Mouse (Mus musculus) CH12.LX (cell line): ENCODE data around the gene Prkn. TPM values are rescaled to one million over a fixed set of nuclear protein-coding genes. Genes with fewer than 3 reads are reported as not detected.

Experiments used
- DNase-seq: peaks from one replicate; pipeline ENCODE4 v3.0.0-alpha.2; 2013; ENCODE audit errors: extremely low read depth
- H3K27ac ChIP-seq: 2 replicates; pipeline ENCODE4 v1.5.1; 2012; ENCODE audit warnings: low read depth, mild to moderate bottlenecking, control low read depth, moderate library complexity; ENCODE audit not compliant: insufficient read depth
- H3K27me3 ChIP-seq: replicated peaks from 2 replicates; pipeline ENCODE3; 2012; ENCODE audit warnings: inconsistent platforms
- H3K36me3 ChIP-seq, 2 experiments: replicated peaks in 1 of 2; 2 replicates each; pipeline versions ENCODE3 to v1.6.1; 2012; ENCODE audit warnings: inconsistent platforms in 1 of 2, low read length in 1 of 2, mild to moderate bottlenecking in 1 of 2, mixed read lengths in 1 of 2, moderate library complexity in 1 of 2; ENCODE audit not compliant: control insufficient read depth in 1 of 2, insufficient read depth in 1 of 2
- H3K4me1 ChIP-seq, 2 experiments: 2 replicates each; pipeline ENCODE4 v1.6.1; 2012; ENCODE audit warnings: inconsistent platforms in 1 of 2, moderate library complexity in 1 of 2; ENCODE audit not compliant: insufficient read depth in 2 of 2, control insufficient read depth in 1 of 2
- H3K4me2 ChIP-seq: 2 replicates; pipeline ENCODE4 v1.6.1; 2012; ENCODE audit warnings: low read depth, mild to moderate bottlenecking, control low read depth; ENCODE audit not compliant: poor library complexity, insufficient read depth, severe bottlenecking
- H3K4me3 ChIP-seq, 3 experiments: fragments of 150-350 bp in 1 of 3; sonication (generic) in 1 of 3; replicated peaks in 1 of 3; 2 replicates each; pipeline versions ENCODE3 to v1.5.1; 2011 to 2012; ENCODE audit warnings: low read depth in 2 of 3, low read length in 2 of 3, mild to moderate bottlenecking in 2 of 3, moderate library complexity in 2 of 3, control low read depth in 1 of 3, improper control_type of control experiment in 1 of 3, inconsistent platforms in 1 of 3, mixed read lengths in 1 of 3; ENCODE audit not compliant: poor library complexity in 1 of 3
- H3K79me2 ChIP-seq: replicated peaks from 2 replicates; pipeline ENCODE4 v1.6.1; 2012; ENCODE audit warnings: mild to moderate bottlenecking, moderate library complexity; ENCODE audit not compliant: control insufficient read depth, poor library complexity, insufficient read depth, severe bottlenecking; ENCODE audit errors: extremely low read depth
- H3K9ac ChIP-seq: 2 replicates; pipeline ENCODE4 v1.6.1; 2012; ENCODE audit warnings: low read depth, mild to moderate bottlenecking, control low read depth, moderate library complexity; ENCODE audit not compliant: insufficient read depth
- H3K9me3 ChIP-seq: replicated peaks from 2 replicates; pipeline ENCODE3; 2012; ENCODE audit warnings: low read length, inconsistent platforms, mixed read lengths
- CHD2 ChIP-seq: IDR thresholded peaks from 2 replicates; pipeline ENCODE4 v1.6.1; 2011; ENCODE audit warnings: low read length, improper control_type of control experiment
- CTCF ChIP-seq, 2 experiments: IDR thresholded peaks in 1 of 2; conservative IDR thresholded peaks in 1 of 2; 2 replicates each; pipeline ENCODE4 v1.5.1; 2011 to 2012; ENCODE audit warnings: low read depth in 2 of 2, low read length in 2 of 2, improper control_type of control experiment in 1 of 2, inconsistent platforms in 1 of 2, mild to moderate bottlenecking in 1 of 2, moderate library complexity in 1 of 2
- ELF1 ChIP-seq: IDR thresholded peaks from 2 replicates; pipeline ENCODE4 v1.6.1; 2014; ENCODE audit warnings: low read depth, mild to moderate bottlenecking, inconsistent platforms, low read length, improper control_type of control experiment
- EP300 ChIP-seq: IDR thresholded peaks from 2 replicates; pipeline ENCODE4 v1.6.1; 2011; ENCODE audit warnings: low read length, improper control_type of control experiment
- IRF4 ChIP-seq: IDR thresholded peaks from 2 replicates; pipeline ENCODE4 v1.6.1; 2014; ENCODE audit warnings: low read depth, mild to moderate bottlenecking, inconsistent platforms, low read length, improper control_type of control experiment
- JUND ChIP-seq: conservative IDR thresholded peaks from 2 replicates; pipeline ENCODE4 v1.6.1; 2011; ENCODE audit warnings: low read depth, low read length, improper control_type of control experiment
- KAT2A ChIP-seq: IDR thresholded peaks from 2 replicates; pipeline ENCODE4 v1.6.1; 2012; ENCODE audit warnings: low read length, improper control_type of control experiment, inconsistent platforms; ENCODE audit not compliant: insufficient replicate concordance
- MAFK ChIP-seq: IDR thresholded peaks from 2 replicates; pipeline ENCODE4 v1.6.1; 2011; ENCODE audit warnings: low read length, improper control_type of control experiment; ENCODE audit not compliant: insufficient replicate concordance
- MYC ChIP-seq: IDR thresholded peaks from 2 replicates; pipeline ENCODE4 v1.6.1; 2011; ENCODE audit warnings: low read depth, mild to moderate bottlenecking, improper control_type of control experiment, low read length
- NELFE ChIP-seq: IDR thresholded peaks from 2 replicates; pipeline ENCODE4 v1.6.1; 2011; ENCODE audit warnings: low read depth, low read length, improper control_type of control experiment
- POLR2AphosphoS2 ChIP-seq: IDR thresholded peaks from 2 replicates; pipeline ENCODE4 v1.6.1; 2011; ENCODE audit warnings: low read depth, low read length, improper control_type of control experiment
- RCOR1 ChIP-seq: conservative IDR thresholded peaks from 2 replicates; pipeline ENCODE4 v1.6.1; 2012; ENCODE audit warnings: low read depth, mild to moderate bottlenecking, inconsistent platforms, low read length, improper control_type of control experiment
- SIN3A ChIP-seq: IDR thresholded peaks from 2 replicates; pipeline ENCODE4 v1.6.1; 2012; ENCODE audit warnings: low read length, improper control_type of control experiment, inconsistent platforms
- SMC3 ChIP-seq: IDR thresholded peaks from 2 replicates; pipeline ENCODE4 v1.6.1; 2011; ENCODE audit warnings: low read depth, low read length, improper control_type of control experiment
- TBP ChIP-seq: conservative IDR thresholded peaks from 2 replicates; pipeline ENCODE4 v1.6.1; 2011; ENCODE audit warnings: low read depth, low read length, improper control_type of control experiment
- USF1 ChIP-seq: IDR thresholded peaks from 2 replicates; pipeline ENCODE4 v1.6.1; 2014; ENCODE audit warnings: low read depth, mild to moderate bottlenecking, inconsistent platforms, low read length, improper control_type of control experiment
- ZC3H11A ChIP-seq: IDR thresholded peaks from 2 replicates; pipeline ENCODE4 v1.6.1; 2012; ENCODE audit warnings: low read depth, mild to moderate bottlenecking, inconsistent platforms, low read length, improper control_type of control experiment
- ZKSCAN1 ChIP-seq: IDR thresholded peaks from 2 replicates; pipeline ENCODE4 v1.6.1; 2012; ENCODE audit warnings: low read depth, inconsistent platforms, low read length, improper control_type of control experiment, borderline replicate concordance
- dilution Hi-C: fragments of 300-500 bp; cut with MboI; formaldehyde crosslinking; loops from 2 replicates; pipeline ENCODE4 v1.14.3; 2020; ENCODE audit warnings: low sequenced_read_pairs; ENCODE audit not compliant: extremely low pct_unique_long_range_greater_than_20kb, extremely low pct_ligation_motif_present
- in situ Hi-C: fragments of 300-500 bp; cut with MboI; formaldehyde crosslinking; loops from 3 replicates; pipeline ENCODE4 v1.14.3; 2019; ENCODE audit warnings: low sequenced_read_pairs, low pct_ligation_motif_present, low pct_unique_long_range_greater_than_20kb, mixed read lengths
- polyA plus RNA-seq: library from polyadenylated mRNA; unstranded; fragments of >175 nt; gene quantifications from 2 replicates; pipeline ENCODE4 v1.2.1, GENCODE M21; 2012; ENCODE audit warnings: low read depth; ENCODE audit not compliant: insufficient read length
- total RNA-seq, 2 experiments: library from RNA; depleted of rRNA; stranded (reverse); fragments of 300-350 nt in 1 of 2; fragments of >200 nt in 1 of 2; gene quantifications; 2 replicates each; pipeline ENCODE4 v1.2.3; 2012 to 2014

Gene Prkn
- total and polyA plus RNA-seq, 3 experiments: 0.08 TPM; not detected in 2

DNA sequence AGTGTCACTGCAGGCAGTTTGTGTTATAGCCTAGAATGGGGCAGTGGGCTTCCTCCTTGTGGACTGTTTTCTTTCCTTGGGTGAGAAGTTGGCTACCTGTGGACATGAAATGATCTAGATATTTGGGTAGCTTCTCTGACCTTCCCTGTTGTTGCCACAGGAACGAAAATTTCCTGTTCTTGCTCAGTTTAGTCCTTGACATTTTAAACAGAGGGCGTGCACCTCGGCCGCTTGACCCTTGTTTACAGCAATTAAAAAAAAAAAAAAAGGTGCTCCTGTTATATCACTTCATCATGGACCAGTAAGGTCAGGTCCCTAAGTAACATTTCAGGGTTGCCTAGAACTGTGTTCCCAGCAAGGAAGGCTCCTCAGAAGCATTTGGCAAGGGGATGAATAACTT is 927.1 kb downstream of the Prkn start:
- no peak overlapping the region for H3K9ac ChIP-seq
- peaks cover 12% of the 10 kb centered on the region for H3K27me3 ChIP-seq
- TF ChIP-seq TBP (no peak), SMC3 (no peak), MAFK (no peak), NELFE (no peak), ZKSCAN1 (no peak), RCOR1 (no peak), IRF4 (no peak), CHD2 (no peak), POLR2AphosphoS2 (no peak), CTCF (conservative IDR thresholded peaks at IDR 0.05 in 1 of 2, IDR thresholded peaks at IDR 0.05 in 1 of 2; ENCODE audit: low read depth in 2 of 2, low read length in 2 of 2) (no peak)
- DNase-seq: no peak
- H3K4me3 ChIP-seq: no peak overlapping the region
- in situ Hi-C loops: no loop called here
- peaks cover 0 to 5% of the 10 kb centered on the region in 2 experiments; a peak in 1 of 4 replicates for H3K4me1 ChIP-seq
- H3K79me2 ChIP-seq: no peaks in the 10 kb centered on the region
- no peaks in the 10 kb centered on the region for H3K9me3 ChIP-seq
- no peaks in the 10 kb centered on the region for H3K36me3 ChIP-seq
- dilution Hi-C loops: no loop called here
- H3K27ac ChIP-seq: no peak overlapping the region
- H3K4me2 ChIP-seq: no peak overlapping the region

DNA sequence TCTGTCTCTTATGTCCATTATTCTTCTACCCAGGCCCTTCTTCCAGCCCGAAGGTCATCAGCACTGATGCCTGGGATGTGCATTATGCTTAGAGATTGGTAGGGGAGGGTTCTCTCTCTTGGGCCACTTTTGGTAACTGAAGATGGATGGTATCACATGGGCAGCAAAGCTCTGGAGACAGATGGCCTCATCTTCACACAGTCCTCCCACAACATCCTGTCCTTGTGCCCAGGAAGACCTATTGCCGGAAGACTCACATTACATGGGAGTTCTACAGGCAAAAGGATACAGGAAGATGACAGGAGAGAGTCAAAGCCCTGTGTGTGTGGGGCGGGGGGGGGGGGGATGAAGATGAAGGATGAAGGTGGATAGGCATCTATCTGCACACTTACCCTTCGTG is 928.2 kb downstream of the Prkn start:
- in situ Hi-C loops: no loop called here
- Histone ChIP-seq H3K27me3 (peaks cover 14% of the 10 kb centered on the region), H3K4me2 (no peak overlapping the region), H3K9ac (no peak overlapping the region), H3K4me3 (no peak overlapping the region), H3K4me1 (peaks cover 0 to 5% of the 10 kb centered on the region in 2 experiments; a peak in 1 of 4 replicates), H3K36me3 (no peaks in the 10 kb centered on the region), H3K79me2 (no peaks in the 10 kb centered on the region), H3K9me3 (no peaks in the 10 kb centered on the region), H3K27ac (no peak overlapping the region)
- DNase-seq: no peak
- dilution Hi-C loops: no loop called here
- TF ChIP-seq IRF4 (no peak), ZC3H11A (no peak), EP300 (no peak), JUND (no peak), SIN3A (no peak), CTCF (conservative IDR thresholded peaks at IDR 0.05 in 1 of 2, IDR thresholded peaks at IDR 0.05 in 1 of 2; ENCODE audit: low read depth in 2 of 2, low read length in 2 of 2) (no peak), ELF1 (no peak)

DNA sequence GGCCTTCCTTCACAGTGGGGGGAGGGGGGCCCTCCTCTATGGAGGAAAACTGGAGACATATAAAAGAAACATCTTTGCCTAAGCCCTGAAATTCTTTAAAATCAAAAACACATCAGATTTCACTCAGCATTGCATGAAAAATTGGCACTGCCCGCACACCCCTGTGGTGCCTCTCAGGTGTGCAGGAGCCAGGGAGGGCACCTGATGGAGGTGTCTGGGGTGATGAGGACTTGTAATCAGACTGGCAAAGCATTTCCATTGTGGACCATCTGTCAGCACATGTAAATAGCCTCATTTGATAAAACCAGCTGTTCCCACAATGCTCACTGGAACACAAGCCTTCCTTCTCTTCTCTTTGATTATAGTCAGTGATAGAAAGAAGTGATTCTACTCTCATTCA is 928.8 kb downstream of the Prkn start:
- Histone ChIP-seq H3K79me2 (no peaks in the 10 kb centered on the region), H3K9ac (no peak overlapping the region), H3K4me1 (peaks cover 0 to 5% of the 10 kb centered on the region in 2 experiments; a peak in 1 of 4 replicates), H3K4me2 (no peak overlapping the region), H3K4me3 (no peak overlapping the region), H3K27ac (no peak overlapping the region), H3K27me3 (peaks cover 17% of the 10 kb centered on the region), H3K9me3 (no peaks in the 10 kb centered on the region), H3K36me3 (no peaks in the 10 kb centered on the region)
- TF ChIP-seq USF1 (no peak), MYC (no peak), JUND (no peak), KAT2A (no peak)
- in situ Hi-C loops (no loop called here), dilution Hi-C loops (no loop called here)
- no peak for DNase-seq
